Mouse (Mus musculus) liver, embryonic 12.5 days (tissue): Measurements from ENCODE around the gene 1700010B08Rik. TPM values are rescaled to one million over a fixed set of nuclear protein-coding genes. Genes with fewer than 3 reads are reported as not detected.

ENCODE experiments used
- ATAC-seq: fragments of 200-750 bp; cut with Nextera tagmentation; 2 replicates; pipeline ENCODE4 v1.8.0; 2017; ENCODE audit warnings: moderate number of reproducible peaks, mild to moderate bottlenecking, moderate library complexity
- H3K27ac ChIP-seq: fragments of 300-500 bp; sonication (generic); 2 replicates; pipeline ENCODE4 v1.5.1; 2016; ENCODE audit warnings: mild to moderate bottlenecking
- H3K27me3 ChIP-seq: fragments of 300-500 bp; sonication (generic); replicated peaks from 2 replicates; pipeline ENCODE4 v1.6.1; 2016; ENCODE audit warnings: mild to moderate bottlenecking, moderate library complexity
- H3K36me3 ChIP-seq: fragments of 300-500 bp; sonication (generic); 2 replicates; pipeline ENCODE4 v1.6.1; 2016; ENCODE audit warnings: mild to moderate bottlenecking, moderate library complexity
- H3K4me1 ChIP-seq: fragments of 300-500 bp; sonication (generic); 2 replicates; pipeline ENCODE4 v1.6.1; 2016
- H3K4me2 ChIP-seq: fragments of 300-500 bp; sonication (generic); 2 replicates; pipeline ENCODE4 v1.6.1; 2016; ENCODE audit warnings: mild to moderate bottlenecking, moderate library complexity
- H3K4me3 ChIP-seq: fragments of 300-500 bp; sonication (generic); 2 replicates; pipeline ENCODE4 v1.5.1; 2016; ENCODE audit warnings: mild to moderate bottlenecking, moderate library complexity
- H3K9ac ChIP-seq: fragments of 300-500 bp; sonication (generic); 2 replicates; pipeline ENCODE4 v1.6.1; 2016; ENCODE audit warnings: mild to moderate bottlenecking, moderate library complexity
- H3K9me3 ChIP-seq: fragments of 300-500 bp; sonication (generic); replicated peaks from 2 replicates; pipeline ENCODE4 v1.6.1; 2016; ENCODE audit warnings: mild to moderate bottlenecking, moderate library complexity
- WGBS: fragments of 180-500 bp; shearing (Covaris S2); methylation state at CpG from one replicate; pipeline ENCODE4 v1.1.7; 2016; ENCODE audit not compliant: insufficient replicate concordance; 5-methylcytosine and 5-hydroxymethylcytosine counted together
- microRNA-seq: library from miRNA; unstranded; fragments of <30 nt; microRNA quantifications from one replicate; pipeline ENCODE4, GENCODE M21; 2017
- polyA plus RNA-seq: library from polyadenylated mRNA; unstranded; fragments of >200 nt; fragmentation: Nextera tagmentation; extraction: Ambion mirVana; gene quantifications from 2 replicates; pipeline ENCODE4 v1.2.1, GENCODE M21; 2016

The 1700010B08Rik gene
- polyA plus RNA-seq, 1 experiment from 2014 or later = not detected

DNA sequence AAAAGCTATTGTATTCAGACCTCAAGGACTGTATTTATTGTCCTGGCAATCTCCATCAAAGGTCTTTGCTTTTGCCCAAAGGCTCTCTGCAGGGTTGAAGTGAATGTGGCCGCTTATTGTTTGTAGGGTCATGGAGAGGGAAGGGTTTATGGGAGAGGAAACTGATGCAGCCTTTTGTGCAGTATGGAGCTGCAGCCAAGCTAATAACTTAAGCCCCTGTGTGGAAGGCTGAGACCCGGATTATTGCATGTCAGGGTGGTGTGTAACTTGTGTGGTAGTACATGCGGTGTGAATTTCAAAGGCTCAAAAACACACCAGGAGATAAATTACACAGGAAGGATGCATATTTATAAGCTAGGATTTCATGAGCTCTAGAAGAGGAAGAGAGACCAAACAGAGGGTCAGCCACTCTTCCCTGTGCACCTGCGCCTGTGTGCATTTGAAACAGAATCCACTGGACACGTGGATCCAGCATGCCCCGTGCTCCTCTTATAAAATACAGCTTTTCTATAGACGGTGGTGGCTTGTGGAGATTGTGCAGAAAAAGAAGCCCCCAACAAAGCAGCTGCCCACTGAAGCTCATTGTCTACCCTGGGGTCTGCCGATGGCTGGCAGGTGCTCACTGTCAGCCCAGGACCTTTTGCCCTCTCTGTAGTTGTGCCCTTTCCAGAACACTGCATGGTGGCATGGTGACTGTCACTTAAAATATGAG, 36.4 kb downstream of the 1700010B08Rik start:
- no peaks in the 10 kb centered on the region for H3K36me3 ChIP-seq
- H3K27ac ChIP-seq = no peak overlapping the region
- WGBS = 79% methylated on average over 8 of the region's 8 CpGs
- no peak overlapping the region for H3K4me3 ChIP-seq
- no peak overlapping the region for H3K4me2 ChIP-seq
- no peaks in the 10 kb centered on the region for H3K27me3 ChIP-seq
- H3K4me1 ChIP-seq = 0 out of 2 replicates have a peak, but pooled peaks cover 12% of the 10 kb centered on the region
- no peaks in the 10 kb centered on the region for H3K9me3 ChIP-seq
- no peak for ATAC-seq
- no peak overlapping the region for H3K9ac ChIP-seq

DNA sequence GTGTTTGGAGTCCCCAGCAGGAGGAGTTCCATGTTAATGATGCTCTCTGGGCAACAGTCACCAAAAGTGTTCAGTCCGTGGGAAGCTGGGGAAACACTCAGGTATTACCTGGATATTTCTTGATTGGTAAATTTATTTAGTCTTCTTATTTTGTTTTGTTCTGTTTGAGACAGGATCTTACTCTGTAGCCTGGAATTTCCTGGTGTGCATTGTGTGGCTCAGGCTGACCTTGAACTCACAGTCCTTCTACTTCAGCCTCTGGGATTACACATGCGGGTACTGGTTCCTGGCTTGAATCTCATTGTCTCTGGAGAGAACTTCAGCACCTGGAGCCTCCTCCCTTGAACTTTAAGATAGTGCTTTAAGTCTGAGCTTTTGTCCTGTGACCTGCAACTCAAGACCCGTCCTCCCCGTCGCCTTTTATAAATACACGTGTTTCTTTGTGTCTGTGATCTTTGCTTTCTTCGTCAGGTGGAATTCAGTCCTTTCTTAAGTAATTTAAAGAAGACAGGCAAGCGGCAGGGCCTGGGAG, 38.5 kb downstream of the 1700010B08Rik start:
- Histone ChIP-seq H3K4me2 (no peak overlapping the region), H3K9ac (no peak overlapping the region), H3K9me3 (no peaks in the 10 kb centered on the region), H3K4me1 (0 out of 2 replicates have a peak, but pooled peaks cover 12% of the 10 kb centered on the region), H3K4me3 (no peak overlapping the region), H3K27me3 (no peaks in the 10 kb centered on the region), H3K36me3 (peaks cover 7% of the 10 kb centered on the region; the same call in 1 of the 2 replicates), H3K27ac (no peak overlapping the region)
- no peak for ATAC-seq
- 74% methylated on average over 8 of the region's 8 CpGs for WGBS

DNA sequence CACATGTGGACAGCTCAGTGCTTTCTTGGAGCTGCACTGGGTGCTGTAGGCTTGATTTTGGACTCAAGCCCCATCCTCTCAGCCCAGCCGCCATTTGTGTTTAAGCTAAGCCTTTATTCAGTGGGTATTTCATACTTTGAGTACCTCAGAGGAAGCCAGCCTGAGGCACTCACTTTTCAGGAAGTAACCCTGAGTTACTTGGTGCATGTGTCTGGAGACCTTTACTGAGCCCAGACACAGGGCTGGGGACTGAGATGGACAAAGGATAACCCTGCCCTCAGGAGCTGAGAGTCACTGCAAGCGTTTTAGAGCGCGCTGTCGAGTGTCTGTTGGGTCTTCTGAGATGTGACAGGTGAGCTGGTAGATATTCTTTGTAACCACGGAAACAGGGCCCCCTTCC, 41.4 kb downstream of the 1700010B08Rik start:
- 77% methylated on average over 6 of the region's 6 CpGs for WGBS
- Histone ChIP-seq H3K4me1 (0 out of 2 replicates have a peak, but pooled peaks cover 12% of the 10 kb centered on the region), H3K4me3 (no peak overlapping the region), H3K36me3 (peaks cover 23% of the 10 kb centered on the region), H3K9ac (no peak overlapping the region), H3K4me2 (no peak overlapping the region), H3K9me3 (no peaks in the 10 kb centered on the region), H3K27ac (no peak overlapping the region), H3K27me3 (no peaks in the 10 kb centered on the region)
- ATAC-seq = no peak

DNA sequence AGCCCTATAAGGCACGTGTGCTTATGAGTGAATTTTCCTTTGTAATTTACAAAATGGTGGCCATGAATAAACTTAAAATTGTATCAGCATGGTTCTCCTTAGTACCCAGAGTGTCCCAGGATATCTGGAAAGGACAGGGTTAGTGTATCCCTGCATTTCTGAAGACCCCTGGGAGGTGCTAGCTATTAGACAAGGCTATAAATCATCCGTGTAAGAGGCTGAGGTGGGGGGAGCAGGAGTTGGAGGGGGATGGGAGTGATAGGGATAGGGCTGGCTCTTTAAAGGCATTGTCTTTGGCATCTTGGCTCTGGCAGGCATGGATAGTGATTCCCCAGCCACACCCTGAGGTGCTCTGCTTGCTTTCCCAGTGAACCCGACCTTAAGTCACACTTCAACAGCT, 45.4 kb downstream of the 1700010B08Rik start:
- no peak for ATAC-seq
- H3K4me1 ChIP-seq = peaks cover 32% of the 10 kb centered on the region
- H3K4me2 ChIP-seq = no peak overlapping the region
- H3K9ac ChIP-seq = no peak overlapping the region
- no peaks in the 10 kb centered on the region for H3K9me3 ChIP-seq
- no peak overlapping the region for H3K27ac ChIP-seq
- no peaks in the 10 kb centered on the region for H3K27me3 ChIP-seq
- no peak overlapping the region for H3K4me3 ChIP-seq
- H3K36me3 ChIP-seq = peaks cover 36% of the 10 kb centered on the region
- 65% methylated on average over 3 of the region's 3 CpGs for WGBS

DNA sequence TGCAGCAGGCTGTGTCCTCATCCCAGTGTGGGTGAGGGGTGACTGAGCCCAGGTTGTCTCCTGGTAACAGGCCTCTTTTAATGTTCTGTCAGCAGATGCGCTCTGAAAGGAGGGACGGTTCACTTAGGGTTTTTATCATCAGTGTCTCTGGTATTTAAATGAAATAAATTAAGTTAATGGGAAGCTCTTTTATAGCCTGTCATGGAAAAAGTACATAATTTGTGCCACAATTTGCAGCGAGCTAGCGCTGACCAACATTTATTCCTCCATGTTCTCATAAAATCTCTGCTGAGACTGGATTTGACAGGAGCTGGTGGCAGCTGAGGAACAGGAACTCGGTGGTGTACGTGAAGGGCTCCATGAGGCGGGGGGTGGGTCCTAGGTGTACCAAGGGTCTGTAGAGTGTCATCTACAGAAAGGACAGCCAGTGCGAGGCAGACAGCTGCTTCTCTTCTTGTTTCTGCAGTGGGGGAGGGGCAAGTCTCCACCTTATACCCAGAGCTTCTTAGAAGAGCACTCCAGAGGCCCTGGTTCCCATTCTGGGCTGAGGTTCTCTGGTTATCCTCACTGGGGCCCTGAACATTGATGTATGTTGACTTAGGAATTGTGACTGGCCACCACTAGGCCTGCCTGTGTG, 48.9 kb downstream of the 1700010B08Rik start:
- peaks cover 34% of the 10 kb centered on the region for H3K4me1 ChIP-seq
- peaks cover 42% of the 10 kb centered on the region for H3K36me3 ChIP-seq
- no peak overlapping the region for H3K27ac ChIP-seq
- H3K4me2 ChIP-seq = no peak overlapping the region
- ATAC-seq = no peak; the same call in 1 of the 2 replicates
- no peaks in the 10 kb centered on the region for H3K9me3 ChIP-seq
- H3K27me3 ChIP-seq = no peaks in the 10 kb centered on the region
- H3K4me3 ChIP-seq = no peak overlapping the region
- no peak overlapping the region for H3K9ac ChIP-seq
- 70% methylated on average over 8 of the region's 8 CpGs for WGBS

DNA sequence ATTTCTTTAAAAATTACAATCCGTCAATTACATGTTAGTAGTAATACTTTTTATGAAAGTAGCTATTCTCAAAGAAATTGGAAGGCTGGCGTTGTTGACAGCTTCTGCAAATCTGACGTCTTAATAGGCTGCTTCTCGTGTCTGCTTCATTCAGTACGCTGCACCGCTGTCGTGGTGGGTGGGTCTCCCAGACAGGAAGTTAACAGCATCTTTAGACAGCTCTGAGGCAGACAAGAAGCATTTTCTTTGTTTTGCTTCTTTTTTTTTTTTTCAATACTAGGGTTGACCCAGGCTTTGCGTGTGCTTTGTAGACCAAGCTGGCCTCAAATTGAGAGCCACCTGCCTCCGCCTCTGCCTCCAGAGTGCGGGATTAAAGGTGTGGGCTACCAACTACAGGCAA, 50.0 kb downstream of the 1700010B08Rik start:
- Histone ChIP-seq H3K4me3 (no peak overlapping the region), H3K4me2 (no peak overlapping the region), H3K27me3 (no peaks in the 10 kb centered on the region), H3K27ac (0 out of 2 replicates have a peak overlapping the region, but pooled peaks have one; percentile 28), H3K4me1 (peaks cover 31% of the 10 kb centered on the region), H3K9me3 (no peaks in the 10 kb centered on the region), H3K36me3 (peaks cover 39% of the 10 kb centered on the region), H3K9ac (no peak overlapping the region)
- ATAC-seq = no peak
- 52% methylated on average over 10 of the region's 10 CpGs for WGBS

DNA sequence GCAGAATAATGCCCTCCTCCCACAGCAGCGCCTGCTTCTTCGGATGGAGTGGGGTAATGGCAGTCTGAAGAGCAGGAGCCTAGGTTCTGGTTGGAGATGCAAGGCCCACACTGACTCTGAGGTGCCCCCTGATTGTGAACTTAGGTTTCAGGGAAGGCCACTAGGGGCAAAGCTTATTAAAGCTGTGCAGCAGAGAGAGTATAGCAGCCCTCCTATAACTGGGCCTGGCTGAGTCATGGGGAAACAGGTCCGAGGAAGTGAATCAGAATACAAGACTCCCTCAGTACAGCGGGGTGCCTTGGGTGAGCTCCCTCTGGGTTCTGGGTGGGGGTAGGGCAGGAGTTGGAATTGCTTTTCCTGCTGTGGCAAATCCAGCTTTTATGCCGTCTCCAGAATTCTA, 51.4 kb downstream of the 1700010B08Rik start:
- Histone ChIP-seq H3K4me1 (peaks cover 38% of the 10 kb centered on the region), H3K36me3 (peaks cover 42% of the 10 kb centered on the region), H3K9ac (no peak overlapping the region), H3K4me2 (no peak overlapping the region), H3K4me3 (no peak overlapping the region), H3K9me3 (no peaks in the 10 kb centered on the region), H3K27me3 (no peaks in the 10 kb centered on the region), H3K27ac (no peak overlapping the region)
- ATAC-seq = no peak
- WGBS = 71% methylated on average over 5 of the region's 5 CpGs

Small RNAs within 50 kb of the gene (microRNA-seq; reads per million reads assigned to microRNA genes)
- not detected for gene Mir6340

Other genes with a start within 250 kb of the 1700010B08Rik start
- gene 1700021F07Rik, start 196.8 kb upstream of the 1700010B08Rik start, polyA plus RNA-seq = not detected in 2 replicates
- not detected in 2 replicates for gene Ankrd60, start 141.1 kb upstream of the 1700010B08Rik start, polyA plus RNA-seq
- gene Rab22a, start 59.7 kb upstream of the 1700010B08Rik start, polyA plus RNA-seq = 21.5 and 25.6 TPM in 2 replicates
- gene Vapb, start 18.1 kb downstream of the 1700010B08Rik start, polyA plus RNA-seq = 7.3 and 8.9 TPM in 2 replicates